Mouse (Mus musculus) erythroblast, adult 5-6 weeks (primary cell): ENCODE results near the gene Spag7. TPM values are rescaled to one million over a fixed set of nuclear protein-coding genes. Genes with fewer than 3 reads are reported as not detected.

Experiments
- ATAC-seq: replicated peaks from 2 replicates; pipeline ENCODE4 v1.8.0; 2016; ENCODE audit warnings: moderate number of reproducible peaks, mild to moderate bottlenecking, moderate TSS enrichment, inconsistent platforms; ENCODE audit not compliant: poor library complexity, low FRiP score, severe bottlenecking
- total RNA-seq, 2 experiments: library from RNA; stranded (forward) in 1 of 2; stranded (reverse) in 1 of 2; fragments of 150-400 nt in 1 of 2; fragments of 200-764, 138-1000 nt in 1 of 2; gene quantifications; 2 replicates each; pipeline versions ENCODE4 v1.2.3 to v1.2.4; 2015 to 2017; ENCODE audit warnings: low replicate concordance in 2 of 2

Spag7 gene
- total RNA-seq, 2 experiments from 2014 or later = 10.6 to 21.4 TPM

- ATAC-seq = no peak
These were observed 11.2 kb downstream of the Spag7 start for GRCm38 (mm10) chr11:70657991-70658390.

- ATAC-seq = no peak
These were observed 11.6 kb downstream of the Spag7 start for GRCm38 (mm10) chr11:70657573-70657972.

- ATAC-seq = no peak
These were observed 12.3 kb downstream of the Spag7 start, which contains the start of gene Eno3 for GRCm38 (mm10) chr11:70656964-70657363. Gene Eno3 (plus strand): TSS chr11:70657202.

- ATAC-seq = no peak
These were observed 12.7 kb downstream of the Spag7 start for GRCm38 (mm10) chr11:70656456-70656927.

- ATAC-seq = no peak
These were observed 13.4 kb downstream of the Spag7 start for GRCm38 (mm10) chr11:70655571-70656455.

- peak; percentile 9; the same call in 1 of the 2 replicates for ATAC-seq
These were observed 14.2 kb downstream of the Spag7 start for GRCm38 (mm10) chr11:70654923-70655570.

- ATAC-seq = peak; percentile 48
These were observed 14.9 kb downstream of the Spag7 start, which contains the start of gene Pfn1 for GRCm38 (mm10) chr11:70654198-70654922. Gene Pfn1 (minus strand): TSS chr11:70654644.

- peak; percentile 47 for ATAC-seq
These were observed 15.6 kb downstream of the Spag7 start for GRCm38 (mm10) chr11:70653345-70654197.

- ATAC-seq = no peak
These were observed 16.3 kb downstream of the Spag7 start for GRCm38 (mm10) chr11:70652884-70653344.

GRCm38 (mm10) chr11:70652029-70652883 is 17.0 kb downstream of the Spag7 start:
- no peak for ATAC-seq

- no peak for ATAC-seq
These were observed 17.8 kb downstream of the Spag7 start for GRCm38 (mm10) chr11:70651391-70651790.

- ATAC-seq = no peak
These were observed 18.7 kb downstream of the Spag7 start for GRCm38 (mm10) chr11:70650322-70651175.

GRCm38 (mm10) chr11:70649185-70649734 is 20.0 kb downstream of the Spag7 start:
- no peak for ATAC-seq

GRCm38 (mm10) chr11:70648512-70648911 is 20.7 kb downstream of the Spag7 start:
- 0 out of 2 replicates have a peak, but pooled peaks have one; percentile 4 for ATAC-seq

GRCm38 (mm10) chr11:70647716-70648420 is 21.3 kb downstream of the Spag7 start:
- ATAC-seq = peak; percentile 25
